10 mouse cellular contexts compared by ENCODE assay signal in the genomic region with DNA sequence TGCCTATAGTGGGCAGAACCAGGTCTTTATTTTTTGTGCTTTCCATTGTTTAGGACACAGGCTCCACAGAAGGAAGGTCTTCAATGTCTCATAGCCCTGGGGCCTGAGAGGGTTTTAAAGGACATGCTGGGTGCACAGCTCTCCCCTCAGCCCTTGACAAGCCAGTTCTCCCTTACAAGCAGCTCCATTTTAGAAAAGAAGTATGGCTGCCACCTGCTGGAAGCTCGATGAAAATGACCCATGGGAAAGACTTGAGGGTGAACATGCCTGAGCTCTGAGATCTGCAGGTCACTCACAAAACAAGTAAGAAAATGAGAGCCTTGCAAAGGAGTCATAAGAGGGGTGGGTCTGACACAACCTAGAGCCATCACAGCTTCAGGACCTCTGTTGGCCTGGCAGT. TPM values are rescaled to one million over a fixed set of nuclear protein-coding genes. Genes with fewer than 3 reads are reported as not detected.
A peak's percentile ranks its signal among the peaks of the same experiment; 100 is the strongest.
DNase-seq lines count a peak whose midpoint lies in the region; ATAC-seq and TF ChIP-seq lines count a peak whose summit lies in the region.
"Had no signal": no experiment of that assay in that cellular context is flagged by ENCODE, and none has a peak within 500 bp of the region (broad histone marks: within the 10 kb centered on the region; RNA-seq: fewer than 3 reads in every experiment).

No protein-coding gene starts in this region.

- no peaks in the 10 kb centered on the region for H3K9me3 ChIP-seq in lung, embryonic 14.5 days (ENCODE audit: low read depth, low read length)
- H3K9me3 ChIP-seq: liver, embryonic 13.5 days had no signal

- H3K36me3 ChIP-seq in lung, embryonic 14.5 days (ENCODE audit: insufficient read depth): no peaks in the 10 kb centered on the region
- H3K36me3 ChIP-seq: liver, embryonic 13.5 days had no signal

- no peak overlapping the region for H3K27ac ChIP-seq in lung, embryonic 14.5 days (ENCODE audit: low read depth)
- H3K27ac ChIP-seq: liver, embryonic 13.5 days had no signal

- peak; percentile 10 for DNase-seq in gastrocnemius, postnatal 10 days
- no peak for DNase-seq in gastrocnemius, adult 8-10 months (ENCODE audit: low spot score in 2 of 2)
- DNase-seq in thymus, postnatal 4 days: peak; percentile 42
- no peak for DNase-seq in thymus, postnatal 10 days (ENCODE audit: low spot score in 2 of 2)
- peak; percentile 67 for DNase-seq in embryo, embryonic 10 days (ENCODE audit: low spot score)
- DNase-seq in kidney, postnatal 4 days: peak; percentile 66 to 71
- DNase-seq in lung, embryonic 14.5 days: peak; percentile 73
- DNase-seq: liver, embryonic 13.5 days had no signal

- H3K4me2 ChIP-seq in lung, embryonic 14.5 days: no peak overlapping the region
- H3K4me2 ChIP-seq: liver, embryonic 13.5 days had no signal

- H3K4me1 ChIP-seq in lung, embryonic 14.5 days (ENCODE audit: insufficient read depth): no peaks in the 10 kb centered on the region
- H3K4me1 ChIP-seq: liver, embryonic 13.5 days had no signal

- 0% methylated on average over 1 of the region's 1 CpGs for WGBS in lung, embryonic 14.5 days

- TF ChIP-seq CTCF in lung, embryonic 14.5 days (IDR thresholded peaks at IDR 0.05; ENCODE audit: low read depth): peak; percentile 68

- no peak for ATAC-seq in lung, embryonic 14.5 days (ENCODE audit: insufficient read depth)
- ATAC-seq in megakaryocyte, adult 5-6 weeks (ENCODE audit: poor library complexity, severe bottlenecking): no peak

- H3K27me3 ChIP-seq in lung, embryonic 14.5 days (ENCODE audit: insufficient read depth, low read length): no peaks in the 10 kb centered on the region
- H3K27me3 ChIP-seq: liver, embryonic 13.5 days had no signal

- no peak overlapping the region for H3K4me3 ChIP-seq in lung, embryonic 14.5 days (ENCODE audit: low read depth, low read length)
- H3K4me3 ChIP-seq: liver, embryonic 13.5 days had no signal

- no peak overlapping the region for H3K9ac ChIP-seq in lung, embryonic 14.5 days
- H3K9ac ChIP-seq: liver, embryonic 13.5 days had no signal

RNA-seq across cellular contexts. Expression of a gene that starts 8.3 kb away (rescaled TPM):
- total RNA-seq in gastrocnemius, postnatal 10 days (2021): not detected
- total RNA-seq in gastrocnemius, adult 8-10 months (2022): not detected
- not detected in 2 replicates for polyA plus RNA-seq in lung, embryonic 14.5 days (2014; fragmentation: Nextera tagmentation; extraction: Ambion mirVana)
- total RNA-seq in megakaryocyte, adult 5-6 weeks (2015): not detected in 2 replicates
- not detected in 2 replicates for total RNA-seq in megakaryocyte, adult 5-6 weeks (2017)
- polyA plus RNA-seq: liver, embryonic 13.5 days; stomach, embryonic 14.5 days had no signal

RNA-seq across cellular contexts. Expression of a gene that starts 8.9 kb away (rescaled TPM):
- total RNA-seq in gastrocnemius, postnatal 10 days (2021): not detected
- not detected for total RNA-seq in gastrocnemius, adult 8-10 months (2022)
- not detected in 2 replicates for polyA plus RNA-seq in lung, embryonic 14.5 days (2014; fragmentation: Nextera tagmentation; extraction: Ambion mirVana)
- not detected in 2 replicates for total RNA-seq in megakaryocyte, adult 5-6 weeks (2015)
- not detected in 2 replicates for total RNA-seq in megakaryocyte, adult 5-6 weeks (2017)
- polyA plus RNA-seq: liver, embryonic 13.5 days; stomach, embryonic 14.5 days had no signal

RNA-seq across cellular contexts. Expression of a gene that starts 20.1 kb away (rescaled TPM):
- not detected for total RNA-seq in gastrocnemius, postnatal 10 days (2021)
- total RNA-seq in gastrocnemius, adult 8-10 months (2022): not detected
- not detected in 2 replicates for polyA plus RNA-seq in lung, embryonic 14.5 days (2014; fragmentation: Nextera tagmentation; extraction: Ambion mirVana)
- not detected in 2 replicates for total RNA-seq in megakaryocyte, adult 5-6 weeks (2015)
- not detected in 2 replicates for total RNA-seq in megakaryocyte, adult 5-6 weeks (2017)
- polyA plus RNA-seq: liver, embryonic 13.5 days; stomach, embryonic 14.5 days had no signal

RNA-seq across cellular contexts. Expression of a gene that starts 24.3 kb away (rescaled TPM):
- total RNA-seq in gastrocnemius, postnatal 10 days (2021): not detected
- total RNA-seq in gastrocnemius, adult 8-10 months (2022): not detected
- polyA plus RNA-seq in lung, embryonic 14.5 days (2014; fragmentation: Nextera tagmentation; extraction: Ambion mirVana): not detected in 2 replicates
- not detected in 2 replicates for total RNA-seq in megakaryocyte, adult 5-6 weeks (2015)
- not detected in 2 replicates for total RNA-seq in megakaryocyte, adult 5-6 weeks (2017)
- polyA plus RNA-seq: liver, embryonic 13.5 days; stomach, embryonic 14.5 days had no signal

RNA-seq across cellular contexts. Expression of a gene that starts 38.2 kb away (rescaled TPM):
- total RNA-seq in gastrocnemius, postnatal 10 days (2021): not detected
- not detected for total RNA-seq in gastrocnemius, adult 8-10 months (2022)
- polyA plus RNA-seq in lung, embryonic 14.5 days (2014; fragmentation: Nextera tagmentation; extraction: Ambion mirVana): not detected in 2 replicates
- total RNA-seq in megakaryocyte, adult 5-6 weeks (2015): not detected in 2 replicates
- not detected in 2 replicates for total RNA-seq in megakaryocyte, adult 5-6 weeks (2017)
- polyA plus RNA-seq: liver, embryonic 13.5 days; stomach, embryonic 14.5 days had no signal

Comparison
In these comparisons a context has a peak if more than half of its experiments do, and no peak if none do; other contexts are left out.
1. DNase-seq: peak in gastrocnemius, postnatal 10 days (single experiment), thymus, postnatal 4 days (single experiment), embryo, embryonic 10 days (single experiment), kidney, postnatal 4 days (2 of 2) and lung, embryonic 14.5 days (single experiment); none in gastrocnemius, adult 8-10 months (0 of 2) and thymus, postnatal 10 days (0 of 2).